Mouse (Mus musculus): ENCODE results near the gene G6pc3.

GRCm38 (mm10) chr11:102218783-102219182, 29.4 kb downstream of the G6pc3 start:
- TF ChIP-seq CTCF (IDR thresholded peaks at IDR 0.05; ENCODE audit: extremely low read depth, insufficient read length, insufficient replicate concordance, low read depth, low read length) (no peak), POLR2A (IDR thresholded peaks at IDR 0.05; ENCODE audit: low read depth, low read length) (peak; percentile 69)
